Mouse (Mus musculus): ENCODE measurements at regions not wholly inside any gene's neighbourhood (a gene's known extent, or its start where the extent isn't known, plus 50 kb on each side); places are given as distances from the start of the nearest gene placed in this dataset.

- no peak for DNase-seq (ENCODE audit: extremely low spot score in 1 of 2, low spot score in 1 of 2)
Observed at GRCm38 (mm10) chr2:137635019-137635621, 518.7 kb upstream of the Jag1 start.

- no peak for DNase-seq (ENCODE audit: extremely low spot score in 1 of 2, low spot score in 1 of 2)
Observed at GRCm38 (mm10) chr2:137616637-137617036, 500.2 kb upstream of the Jag1 start.

GRCm38 (mm10) chr2:137613791-137614190 is 497.3 kb upstream of the Jag1 start:
- DNase-seq (ENCODE audit: extremely low spot score in 1 of 2, low spot score in 1 of 2): no peak

GRCm38 (mm10) chr2:137608506-137608905 is 492.1 kb upstream of the Jag1 start:
- no peak for DNase-seq (ENCODE audit: extremely low spot score in 1 of 2, low spot score in 1 of 2)

GRCm38 (mm10) chr2:137598136-137598535 is 481.7 kb upstream of the Jag1 start:
- DNase-seq (ENCODE audit: extremely low spot score in 1 of 2, low spot score in 1 of 2): no peak

GRCm38 (mm10) chr2:137594509-137594908 is 478.1 kb upstream of the Jag1 start:
- no peak for DNase-seq (ENCODE audit: extremely low spot score in 1 of 2, low spot score in 1 of 2)

- DNase-seq (ENCODE audit: extremely low spot score in 1 of 2, low spot score in 1 of 2): no peak
Observed at GRCm38 (mm10) chr2:137591551-137591950, 475.1 kb upstream of the Jag1 start.

- DNase-seq (ENCODE audit: extremely low spot score in 1 of 2, low spot score in 1 of 2): no peak
Observed at GRCm38 (mm10) chr2:137581491-137581890, 465.0 kb upstream of the Jag1 start.

GRCm38 (mm10) chr2:137575750-137576149 is 459.3 kb upstream of the Jag1 start:
- DNase-seq (ENCODE audit: extremely low spot score in 1 of 2, low spot score in 1 of 2): no peak

GRCm38 (mm10) chr2:137574845-137575449 is 458.5 kb upstream of the Jag1 start:
- no peak for DNase-seq (ENCODE audit: extremely low spot score in 1 of 2, low spot score in 1 of 2)

GRCm38 (mm10) chr2:137571146-137571545 is 454.7 kb upstream of the Jag1 start:
- no peak for DNase-seq (ENCODE audit: extremely low spot score in 1 of 2, low spot score in 1 of 2)

- no peak for DNase-seq (ENCODE audit: extremely low spot score in 1 of 2, low spot score in 1 of 2)
Observed at GRCm38 (mm10) chr2:137566619-137567018, 450.2 kb upstream of the Jag1 start.

GRCm38 (mm10) chr2:137564064-137564624 is 447.7 kb upstream of the Jag1 start:
- no peak for DNase-seq (ENCODE audit: extremely low spot score in 1 of 2, low spot score in 1 of 2)

GRCm38 (mm10) chr2:137560366-137560765 is 443.9 kb upstream of the Jag1 start:
- DNase-seq (ENCODE audit: extremely low spot score in 1 of 2, low spot score in 1 of 2): no peak

GRCm38 (mm10) chr2:137553871-137554270 is 437.4 kb upstream of the Jag1 start:
- DNase-seq (ENCODE audit: extremely low spot score in 1 of 2, low spot score in 1 of 2): no peak

- no peak for DNase-seq (ENCODE audit: extremely low spot score in 1 of 2, low spot score in 1 of 2)
Observed at GRCm38 (mm10) chr2:137536581-137536980, 420.1 kb upstream of the Jag1 start.

GRCm38 (mm10) chr2:137516271-137516670 is 399.8 kb upstream of the Jag1 start:
- DNase-seq (ENCODE audit: extremely low spot score in 1 of 2, low spot score in 1 of 2): no peak

GRCm38 (mm10) chr2:137515043-137515442 is 398.6 kb upstream of the Jag1 start:
- no peak for DNase-seq (ENCODE audit: extremely low spot score in 1 of 2, low spot score in 1 of 2)

- DNase-seq (ENCODE audit: extremely low spot score in 1 of 2, low spot score in 1 of 2): no peak
Observed at GRCm38 (mm10) chr2:137513895-137514506, 397.6 kb upstream of the Jag1 start.

GRCm38 (mm10) chr2:137510671-137511235 is 394.3 kb upstream of the Jag1 start:
- DNase-seq (ENCODE audit: extremely low spot score in 1 of 2, low spot score in 1 of 2): no peak

GRCm38 (mm10) chr2:137501236-137501635 is 384.8 kb upstream of the Jag1 start:
- DNase-seq (ENCODE audit: extremely low spot score in 1 of 2, low spot score in 1 of 2): no peak
